Mouse (Mus musculus): Measurements from ENCODE around the gene Cln6. TPM values are rescaled to one million over a fixed set of nuclear protein-coding genes. Genes with fewer than 3 reads are reported as not detected.
"Not testable (repeated sequence)": the region's sequence is repeated elsewhere in the genome, so short reads cannot be mapped to it uniquely, and the experiment has no call there.

Cln6 gene
- 10 to 100 TPM; 16.0 to 17.0 TPM for total RNA-seq (2021)
- long read RNA-seq, experiment 1, transcript Cln6-201 (7 exons, 2,142 nt) = major isoform, 5 of 5 reads
- long read RNA-seq, experiment 1, partial matches to known transcripts = 0 of 5 reads
- long read RNA-seq, experiment 1, other reads (novel, unspliced or antisense) = 0 of 5 reads
- long read RNA-seq, experiment 2, transcript Cln6-201 (7 exons, 2,142 nt) = major isoform, 12 of 15 reads
- long read RNA-seq, experiment 2, partial matches to known transcripts = 1 of 15 reads
- long read RNA-seq, experiment 2, other reads (novel, unspliced or antisense) = 2 of 15 reads

DNA sequence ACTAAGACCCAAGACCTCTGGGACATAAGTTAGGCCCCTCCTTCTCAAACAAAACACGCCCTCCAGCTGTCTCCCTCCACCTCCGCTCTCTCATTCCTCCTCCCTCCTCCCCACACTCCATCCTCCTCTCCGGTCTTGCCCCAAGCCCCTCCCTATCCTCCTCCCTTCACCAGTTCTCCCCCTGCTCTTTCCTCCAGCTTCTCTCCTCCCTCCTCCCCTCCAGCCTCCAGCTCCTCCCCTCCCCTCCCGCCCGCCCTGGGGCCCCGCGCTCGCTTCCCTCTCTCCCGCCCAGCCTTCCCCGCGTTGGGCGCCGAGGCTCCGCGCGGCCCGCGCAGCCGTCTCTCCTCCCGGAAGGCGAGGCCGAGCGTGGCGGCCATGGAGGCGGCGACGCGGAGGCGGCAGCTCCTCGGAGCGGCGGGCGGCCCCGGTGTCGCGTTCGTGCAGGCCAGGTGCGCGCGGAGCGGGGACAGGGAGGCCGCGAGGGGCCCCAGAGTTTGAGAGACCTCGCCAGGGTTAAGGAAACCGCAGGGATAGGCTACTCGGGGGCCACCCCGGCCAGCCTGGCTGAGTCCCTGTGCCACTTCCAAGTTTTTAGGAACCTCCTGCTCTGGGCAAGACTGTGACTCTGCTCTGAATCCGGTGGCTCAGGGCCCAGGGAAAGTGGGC lies at the start of gene Cln6:
Gene Cln6 (plus strand): TSS at position 280 of the 666 bp plus-strand sequence.
- peak; percentile 70 to 80 for DNase-seq
- intact Hi-C loops (cut with DNase I) = no loop called here

DNA sequence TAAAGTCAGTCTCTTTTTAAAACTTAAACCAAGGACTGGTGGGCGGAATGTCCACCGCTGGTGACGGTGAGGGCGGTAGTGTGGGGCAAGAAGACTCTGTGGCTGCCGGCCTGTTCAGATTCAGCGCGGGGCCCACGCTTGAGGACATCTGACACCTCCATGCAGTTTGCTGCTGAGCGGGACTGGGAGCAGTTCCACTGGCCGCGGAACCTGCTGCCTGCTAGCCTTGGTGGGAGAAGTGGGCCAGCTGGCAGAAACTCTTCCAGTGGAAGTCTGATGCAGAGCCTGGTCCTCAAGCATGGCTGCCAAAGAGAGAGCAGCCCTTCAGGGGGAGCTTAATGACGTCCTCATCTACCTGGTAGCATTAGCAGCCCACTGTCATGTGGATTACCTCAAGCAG lies 48.7 kb upstream of the Cln6 start:
- no peak for DNase-seq
- intact Hi-C loops (cut with DNase I) = no loop called here

DNA sequence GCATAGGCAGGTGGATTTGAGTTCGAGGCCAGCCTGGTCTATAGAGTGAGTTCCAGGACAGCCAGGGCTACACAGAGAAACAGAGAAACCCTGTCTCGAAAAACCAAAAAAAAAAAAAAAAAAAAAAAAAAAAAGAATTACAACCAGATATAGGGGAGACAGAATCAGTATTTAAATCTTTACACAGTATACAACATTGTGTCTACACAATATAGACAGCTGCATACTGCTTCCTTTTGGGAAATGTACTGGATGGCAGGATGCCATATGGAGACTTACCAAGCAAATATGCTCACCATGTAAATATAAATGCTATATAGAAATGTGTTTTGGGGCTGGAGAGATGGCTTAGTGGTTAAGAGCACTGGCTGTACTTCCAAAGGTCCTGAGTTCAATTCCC lies 39.4 kb upstream of the Cln6 start:
- intact Hi-C loops (cut with DNase I); DNase-seq: not testable (repeated sequence)

DNA sequence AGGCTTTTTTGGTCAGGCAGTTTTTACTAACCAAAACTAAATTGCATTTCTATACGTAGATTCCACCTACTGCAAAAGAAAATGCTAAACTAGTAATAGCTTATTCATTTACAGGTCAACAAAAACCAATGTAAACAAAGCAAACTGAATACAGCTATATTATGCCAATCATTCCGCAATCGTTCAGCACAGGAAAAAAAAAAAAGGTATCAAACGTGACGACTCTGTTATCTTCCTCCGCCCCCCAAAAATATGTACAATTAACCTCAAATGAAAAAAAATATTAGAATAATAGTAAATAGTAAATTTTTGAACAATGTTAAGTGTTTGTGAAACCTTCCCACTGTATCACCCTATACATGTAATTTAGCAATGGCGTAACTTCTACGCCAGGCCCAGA lies 28.5 kb upstream of the Cln6 start:
- intact Hi-C loops (cut with DNase I) = no loop called here
- no peak for DNase-seq

DNA sequence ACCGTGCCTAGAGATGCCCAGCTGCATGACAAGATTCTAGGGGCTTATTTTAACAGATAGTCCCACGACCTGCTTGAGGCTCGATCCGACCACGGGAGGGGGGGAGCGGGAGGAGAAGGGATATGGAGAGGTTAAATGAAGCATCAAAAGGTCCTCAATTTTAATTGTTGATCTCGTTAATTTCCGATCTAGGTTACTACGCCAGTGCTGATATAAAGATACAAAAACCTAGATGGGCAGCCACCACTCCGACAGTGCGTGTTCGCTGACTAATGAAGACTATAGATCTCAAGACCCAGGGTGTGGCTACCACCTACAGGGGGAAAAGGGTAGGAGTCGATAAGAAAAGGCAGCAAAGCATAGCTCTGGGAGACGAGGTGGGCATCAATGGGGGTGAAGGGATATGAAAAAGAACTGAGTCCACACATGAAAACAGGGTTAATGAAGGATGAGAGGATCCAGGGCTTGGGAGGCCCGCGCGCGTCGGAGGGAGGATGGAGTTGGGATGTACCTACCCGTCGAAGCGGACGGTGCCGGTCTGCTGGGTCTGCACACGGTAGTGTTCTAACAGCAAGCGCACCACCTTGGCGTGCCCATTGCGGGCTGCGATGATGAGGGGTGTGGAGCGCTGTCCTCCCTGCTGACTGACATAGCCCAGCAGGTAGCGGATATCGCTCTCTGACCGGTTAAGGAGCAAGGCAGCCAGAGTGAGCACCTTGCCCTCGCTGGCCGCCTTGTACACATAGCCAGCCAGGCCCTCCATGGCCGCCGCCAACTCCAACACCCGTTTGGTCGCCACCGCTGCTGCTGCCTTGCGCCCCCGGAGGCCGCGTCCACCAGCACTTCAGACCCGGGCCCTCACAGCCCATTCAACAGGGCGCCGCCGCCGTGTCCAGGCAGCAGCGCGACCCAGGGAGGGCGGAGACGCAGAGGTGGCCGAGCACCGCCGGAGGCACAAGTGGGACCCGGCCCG lies 27.8 kb upstream of the Cln6 start:
- intact Hi-C loops (cut with DNase I) = no loop called here
- DNase-seq = no peak

DNA sequence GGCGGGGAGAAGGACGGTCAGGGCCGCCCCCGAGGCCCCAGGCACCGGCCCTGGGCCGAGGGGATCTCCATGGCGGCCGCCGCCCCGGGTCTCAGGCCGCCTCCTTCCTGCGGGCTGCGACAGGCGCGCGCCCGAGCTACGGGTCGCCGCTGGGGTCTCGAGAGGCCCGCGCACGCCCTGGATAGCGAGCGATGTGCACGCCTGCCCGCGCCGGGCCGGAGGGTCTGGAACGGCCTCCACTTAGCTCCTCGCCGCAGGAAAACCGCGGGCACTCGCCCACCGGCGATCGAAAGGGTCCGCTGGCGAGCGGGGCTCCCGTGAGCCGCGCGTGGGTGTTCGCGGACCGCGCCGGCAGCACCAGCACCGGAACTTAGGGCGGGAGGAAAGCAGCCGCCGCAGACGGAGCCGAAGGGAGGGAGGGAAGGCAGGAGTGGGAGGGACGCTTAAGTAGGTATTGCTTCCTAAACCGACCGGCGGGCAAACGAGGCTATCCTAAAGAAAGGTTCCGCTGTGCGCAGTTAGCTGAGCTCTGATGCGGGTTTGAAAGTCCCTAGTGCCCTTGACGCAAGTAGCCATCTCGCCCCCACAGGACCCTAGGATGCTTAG lies 27.0 kb upstream of the Cln6 start, which contains the start of gene Fem1b:
Gene Fem1b (minus strand): TSS at position 419 of the 606 bp plus-strand sequence.
- intact Hi-C loops (cut with DNase I) = no loop called here
- peak; percentile 90 for DNase-seq

DNA sequence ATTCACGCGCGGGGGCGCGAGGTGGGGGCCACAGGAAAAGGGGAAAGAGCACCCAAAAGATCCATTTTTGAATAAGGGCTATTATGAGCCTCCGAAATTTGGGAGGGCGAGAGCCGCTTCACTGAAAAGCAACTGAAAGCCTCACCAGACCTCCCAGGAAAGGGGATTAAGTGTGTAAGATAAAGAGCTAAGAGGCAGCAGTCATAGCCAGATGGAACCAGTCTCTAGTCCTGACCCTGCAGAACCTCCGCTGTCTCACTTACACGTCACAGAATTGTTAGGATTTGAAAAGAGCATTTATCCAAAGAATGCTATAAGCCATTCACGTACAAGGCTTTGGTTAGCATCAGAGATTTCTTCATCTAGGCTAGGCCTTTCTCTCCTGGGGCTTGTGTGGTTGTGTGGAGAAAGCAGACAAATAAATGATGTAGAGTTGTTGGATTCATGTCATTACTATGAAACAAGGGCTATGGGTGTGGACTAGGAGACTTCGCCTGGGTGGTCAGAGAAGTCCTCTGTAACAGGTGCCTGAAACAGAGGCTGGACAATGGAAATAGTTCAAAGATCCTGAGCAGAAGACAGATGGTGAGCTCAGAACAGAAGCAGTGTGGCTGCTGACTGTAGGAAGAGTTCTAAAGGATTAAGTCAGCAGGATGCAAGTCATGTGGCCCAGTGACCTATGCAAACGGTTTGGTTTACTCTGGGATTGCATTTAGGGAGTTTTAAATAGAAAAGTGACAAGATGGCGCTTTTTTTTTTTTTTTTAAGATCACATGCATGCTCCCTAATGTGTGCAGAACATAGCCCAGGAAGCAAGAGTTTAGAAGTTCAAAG lies 26.2 kb upstream of the Cln6 start:
- no peak for DNase-seq
- intact Hi-C loops (cut with DNase I) = no loop called here

DNA sequence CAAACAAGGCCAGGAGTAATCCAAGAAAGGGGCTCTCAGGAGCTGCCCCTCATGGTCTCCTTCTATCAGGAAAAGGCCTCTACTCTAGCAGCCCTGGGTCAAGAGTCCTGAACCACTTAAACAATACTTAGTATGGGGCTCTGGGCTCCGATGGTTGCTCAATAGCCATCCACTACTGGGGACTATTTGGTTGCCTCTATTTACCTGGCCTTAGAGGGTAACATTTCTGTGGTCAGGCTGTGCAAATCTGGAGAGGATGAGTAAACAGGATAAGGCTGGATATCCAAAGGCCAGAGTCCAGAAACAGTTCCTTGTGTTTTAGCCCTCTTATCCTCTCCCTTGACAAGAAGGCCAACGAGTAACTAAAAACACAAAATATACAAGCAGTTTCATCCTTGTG lies 23.8 kb upstream of the Cln6 start:
- intact Hi-C loops (cut with DNase I) = no loop called here
- no peak for DNase-seq

DNA sequence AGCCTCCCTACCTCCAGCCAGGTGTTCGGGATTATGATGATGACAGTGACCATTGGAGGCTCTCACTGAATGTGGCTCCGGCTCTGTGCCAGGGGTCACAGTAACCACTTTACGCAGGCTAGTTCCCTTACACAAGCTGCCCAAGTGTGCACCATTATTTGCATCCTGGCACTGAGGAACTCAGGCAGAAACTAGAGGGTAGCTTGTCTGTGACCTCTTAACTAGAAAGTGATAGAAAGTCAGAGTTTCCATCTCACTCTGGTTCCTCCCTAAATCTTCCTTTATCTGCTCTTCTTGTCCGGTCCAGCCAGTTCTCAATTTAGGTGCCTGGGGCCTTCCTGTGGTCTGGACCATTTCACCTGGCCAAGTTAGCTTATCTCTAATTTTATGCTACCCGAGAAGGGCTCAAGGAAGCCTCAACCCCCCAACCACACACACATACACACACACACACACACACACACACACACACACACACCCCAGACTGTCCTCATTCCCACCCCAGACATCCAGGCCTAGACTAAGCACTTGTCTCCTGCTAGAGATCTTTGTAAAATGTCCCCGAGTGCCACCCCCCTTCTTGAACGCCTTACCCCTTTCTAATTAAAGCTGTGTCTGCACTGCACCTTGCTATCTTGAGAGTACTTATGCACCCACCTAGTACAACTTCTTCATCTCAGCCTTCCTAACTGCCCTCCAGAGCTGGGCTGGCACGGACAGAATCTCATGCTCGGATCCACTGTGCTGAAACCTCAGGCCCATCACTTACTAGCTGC lies 22.1 kb upstream of the Cln6 start:
- no peak for DNase-seq
- intact Hi-C loops (cut with DNase I) = no loop called here

DNA sequence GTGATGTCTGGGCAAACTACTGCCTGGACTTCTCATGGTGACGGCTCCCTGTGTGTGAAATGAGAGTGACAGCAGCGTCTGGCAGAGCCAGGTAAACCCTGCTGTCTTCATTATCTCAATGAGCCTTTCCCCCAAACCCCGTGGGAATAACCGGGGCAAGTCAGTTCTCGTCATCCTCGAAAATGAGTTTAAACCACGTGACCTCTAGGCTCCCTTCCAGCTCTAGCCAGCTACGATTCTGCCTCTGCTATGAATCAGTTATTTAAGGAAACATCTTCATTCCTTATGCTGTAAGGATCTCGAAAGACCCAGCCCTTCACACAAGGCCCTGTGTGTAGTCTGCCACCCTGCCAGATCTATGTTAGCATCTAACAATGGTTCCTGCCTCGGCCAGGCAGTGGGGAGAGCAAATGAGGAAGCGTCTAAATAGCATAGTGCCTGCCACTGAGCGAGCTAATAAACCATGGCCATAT lies 21.4 kb upstream of the Cln6 start:
- intact Hi-C loops (cut with DNase I) = no loop called here
- DNase-seq = peak; percentile 49 to 73

DNA sequence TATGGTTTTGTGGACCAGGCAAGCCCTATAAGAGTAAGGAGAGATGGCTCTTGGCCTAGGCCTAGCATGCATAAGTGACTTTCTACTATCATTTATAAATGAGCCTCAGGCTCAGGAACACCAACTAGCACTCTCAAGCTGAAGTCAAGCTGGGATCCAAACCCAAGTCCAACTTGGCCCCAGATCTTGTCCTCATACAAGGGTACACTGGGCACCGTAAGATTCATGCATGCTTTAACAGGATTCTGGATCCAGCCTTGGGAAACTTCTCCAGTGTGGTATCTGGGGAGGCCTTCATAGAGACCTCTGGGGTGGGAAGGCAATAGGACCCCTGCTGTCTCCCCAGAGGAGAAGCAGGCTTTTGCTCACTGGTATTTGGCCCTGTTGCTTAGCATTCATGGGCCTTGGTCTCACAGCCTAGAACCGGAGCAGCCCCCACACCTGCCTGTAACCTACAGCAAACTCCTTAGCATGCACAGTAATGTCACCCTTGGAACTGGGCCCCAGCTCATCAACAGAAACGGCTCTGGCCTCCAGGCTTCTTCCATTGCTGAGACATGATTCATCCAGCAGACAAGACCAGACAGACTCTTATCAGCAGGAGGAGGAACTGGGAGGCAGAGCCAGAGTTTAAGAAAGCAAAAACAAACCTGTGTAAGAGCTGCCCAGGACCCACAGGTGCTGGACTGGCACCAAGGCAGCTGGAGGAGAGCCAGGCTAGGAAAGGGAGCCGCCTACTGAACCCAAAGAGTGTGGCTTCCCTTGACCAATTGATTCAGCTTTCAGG lies 20.6 kb upstream of the Cln6 start:
- no peak for DNase-seq
- intact Hi-C loops (cut with DNase I) = no loop called here

DNA sequence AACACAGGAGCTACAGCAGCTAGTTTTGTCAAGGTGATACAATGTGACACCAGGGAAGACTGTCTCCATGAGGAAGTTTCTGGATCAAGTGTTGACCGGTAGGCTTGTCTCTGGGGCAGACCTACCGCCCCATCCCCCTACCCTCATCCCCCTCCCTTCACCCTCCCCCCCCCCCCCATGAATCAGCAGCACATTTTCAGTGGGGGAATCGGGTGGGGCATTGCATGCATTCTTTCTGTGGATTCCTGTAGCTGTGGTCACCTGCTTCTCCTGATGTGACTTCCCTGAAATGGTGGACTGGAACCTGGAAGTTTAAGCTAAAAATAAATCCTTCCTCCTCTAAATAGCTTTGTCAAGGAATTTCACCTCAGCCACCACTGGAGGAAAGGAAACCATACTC lies 19.1 kb upstream of the Cln6 start:
- DNase-seq = no peak
- intact Hi-C loops (cut with DNase I) = no loop called here

DNA sequence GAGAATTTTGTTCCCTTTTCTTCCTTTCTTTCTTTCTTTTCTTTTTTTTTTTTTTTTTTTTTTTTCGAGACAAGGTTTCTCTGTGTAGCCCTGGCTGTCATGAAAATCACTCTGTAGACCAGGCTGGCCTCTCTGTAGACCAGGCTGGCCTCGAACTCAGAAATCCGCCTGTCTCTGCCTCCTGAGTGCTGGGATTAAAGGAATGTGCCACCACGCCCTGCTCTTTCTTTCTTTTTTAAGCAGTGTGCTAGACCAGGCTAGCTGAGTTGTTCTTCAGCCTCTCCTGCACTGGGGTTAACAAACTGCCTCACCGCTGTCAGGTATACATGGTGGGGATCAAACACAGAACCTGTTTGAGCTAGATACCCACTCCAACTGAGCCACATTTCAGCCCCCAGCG lies 18.7 kb upstream of the Cln6 start:
- intact Hi-C loops (cut with DNase I); DNase-seq: not testable (repeated sequence)

DNA sequence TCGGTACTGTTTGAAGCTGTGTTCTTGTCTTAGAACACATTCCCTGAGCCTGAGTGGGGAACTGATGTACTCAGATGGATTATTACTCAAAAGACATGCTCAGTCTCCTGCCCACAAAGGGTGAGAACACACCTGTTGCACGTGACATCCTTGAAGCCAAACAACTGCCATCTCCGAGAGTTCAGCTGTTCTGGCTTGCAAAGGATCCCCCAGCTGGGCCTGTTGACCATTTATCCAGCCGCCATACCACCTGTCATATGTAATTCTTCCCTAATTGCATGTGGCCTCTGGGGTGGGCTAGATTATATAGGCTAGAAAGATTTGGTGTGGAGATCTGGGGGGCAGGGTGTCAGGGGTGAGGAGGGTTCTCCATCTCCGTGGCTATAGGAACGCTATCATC lies 17.8 kb upstream of the Cln6 start:
- no peak for DNase-seq
- intact Hi-C loops (cut with DNase I) = no loop called here

DNA sequence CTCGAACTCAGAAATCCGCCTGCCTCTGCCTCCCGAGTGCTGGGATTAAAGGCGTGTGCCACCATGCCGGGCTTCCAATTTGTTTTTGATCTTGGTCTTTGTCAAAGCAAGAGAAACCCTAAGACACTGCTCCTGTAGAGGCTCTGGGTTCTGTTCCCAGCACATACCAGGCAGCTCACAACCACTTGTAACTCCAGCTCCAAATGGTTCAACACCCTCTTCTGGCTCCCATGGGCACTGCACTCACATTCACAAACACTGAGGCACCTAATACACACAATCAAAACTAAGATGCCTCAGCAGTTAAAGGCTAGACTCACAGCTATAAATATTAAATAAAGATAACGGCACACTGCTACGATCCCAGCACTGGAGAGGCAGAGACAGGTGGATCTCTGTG lies 16.8 kb upstream of the Cln6 start:
- DNase-seq = no peak
- intact Hi-C loops (cut with DNase I) = no loop called here

DNA sequence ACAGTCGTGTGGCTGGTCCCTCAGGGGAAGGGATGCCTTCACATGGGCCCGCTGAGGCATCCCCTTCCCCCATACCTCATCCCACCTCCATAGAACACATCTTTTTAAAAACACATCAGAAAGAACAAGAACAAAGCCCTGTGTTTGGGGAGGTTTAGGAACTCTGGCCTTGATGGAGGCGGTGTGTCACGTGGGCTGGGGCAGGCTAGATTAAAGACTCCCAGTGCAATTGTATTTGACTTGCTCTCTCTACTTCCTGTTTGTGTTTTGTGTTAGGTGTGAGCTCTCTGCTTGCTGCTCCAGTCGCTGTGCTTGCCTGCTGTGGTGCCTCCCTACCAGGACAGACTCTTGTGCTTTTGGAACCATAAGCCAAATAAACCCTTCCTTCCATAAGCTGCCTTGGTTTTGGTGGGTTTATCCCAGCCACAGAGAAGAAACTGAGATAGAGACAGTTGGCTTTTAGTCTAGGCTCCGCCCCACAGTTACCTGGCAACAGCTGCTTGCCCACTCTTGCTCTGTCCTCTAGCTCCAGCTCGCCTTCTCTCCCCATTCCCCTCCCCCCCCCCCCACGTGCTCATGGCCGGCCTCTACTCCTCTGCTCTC lies 12.7 kb upstream of the Cln6 start:
- no peak for DNase-seq
- intact Hi-C loops (cut with DNase I) = loop anchor here (5.0 kb wide), 2 partner anchors 44 to 84 kb away; no protein-coding TSS in a partner anchor

DNA sequence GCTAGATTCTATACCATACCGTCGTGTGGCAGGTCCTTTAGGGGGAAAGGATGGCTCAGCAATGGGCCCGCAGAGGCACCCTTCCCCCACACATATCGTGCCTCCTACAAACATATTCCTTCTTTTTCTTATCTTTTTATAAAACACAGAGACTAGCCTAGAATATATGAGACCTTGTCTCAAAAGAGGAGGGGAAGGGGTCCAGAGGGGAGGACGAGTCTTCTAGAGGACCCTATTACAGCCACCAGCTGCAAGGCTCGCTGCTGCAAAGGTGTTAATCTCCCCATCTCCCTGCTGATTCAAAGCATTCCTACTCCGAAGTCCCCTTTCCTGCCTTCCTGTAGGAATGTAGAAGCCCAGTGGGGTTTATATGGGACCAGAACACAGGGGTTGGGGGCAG lies 12.1 kb upstream of the Cln6 start:
- intact Hi-C loops (cut with DNase I) = loop anchor here (5.0 kb wide), 2 partner anchors 44 to 84 kb away; no protein-coding TSS in a partner anchor
- no peak for DNase-seq

All from heart, postnatal 14 days (tissue).